Mouse (Mus musculus): Measurements from ENCODE around the gene Ank2. TPM values are rescaled to one million over a fixed set of nuclear protein-coding genes. Genes with fewer than 3 reads are reported as not detected.
A peak's percentile ranks its signal among the peaks of the same experiment; 100 is the strongest.

Gene Ank2
- polyA plus RNA-seq, 1 experiment: 52.1 TPM

DNA sequence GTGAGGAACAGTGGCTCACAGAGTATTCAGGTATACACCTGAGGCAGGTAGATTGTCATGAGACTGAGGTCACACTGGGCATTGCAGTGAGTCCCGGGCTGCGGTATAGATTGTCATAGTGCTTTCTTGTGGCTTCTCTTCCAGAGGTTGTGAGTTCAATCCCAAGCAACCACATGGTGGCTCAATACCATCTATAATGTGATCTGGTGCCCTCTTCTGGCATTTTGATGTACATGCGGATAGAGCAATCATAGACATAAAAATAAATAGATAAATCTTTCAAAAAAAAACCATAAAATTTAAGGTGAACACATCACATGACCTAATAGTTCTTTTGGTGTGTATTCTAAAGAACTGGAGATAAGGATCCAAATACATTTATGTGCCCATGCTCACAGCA, 70.6 kb downstream of the Ank2 start:
- Histone ChIP-seq H3K36me3 (ENCODE audit: control insufficient read depth, insufficient read depth, low read length) (no peaks in the 10 kb centered on the region), H3K27me3 (ENCODE audit: control insufficient read depth, insufficient read depth, low read length) (no peaks in the 10 kb centered on the region), H3K4me1 (ENCODE audit: control insufficient read depth, insufficient read depth, low read length) (no peaks in the 10 kb centered on the region), H3K4me3 (ENCODE audit: control insufficient read depth, low read depth, low read length) (no peak overlapping the region), H3K27ac (ENCODE audit: control insufficient read depth, insufficient read depth, low read depth, low read length) (no peak overlapping the region)
- TF ChIP-seq POLR2A (IDR thresholded peaks at IDR 0.05; ENCODE audit: control insufficient read depth, low read depth, low read length) (no peak), CTCF (IDR thresholded peaks at IDR 0.05; ENCODE audit: control insufficient read depth, insufficient read depth, insufficient replicate concordance, low read depth, low read length) (no peak)

DNA sequence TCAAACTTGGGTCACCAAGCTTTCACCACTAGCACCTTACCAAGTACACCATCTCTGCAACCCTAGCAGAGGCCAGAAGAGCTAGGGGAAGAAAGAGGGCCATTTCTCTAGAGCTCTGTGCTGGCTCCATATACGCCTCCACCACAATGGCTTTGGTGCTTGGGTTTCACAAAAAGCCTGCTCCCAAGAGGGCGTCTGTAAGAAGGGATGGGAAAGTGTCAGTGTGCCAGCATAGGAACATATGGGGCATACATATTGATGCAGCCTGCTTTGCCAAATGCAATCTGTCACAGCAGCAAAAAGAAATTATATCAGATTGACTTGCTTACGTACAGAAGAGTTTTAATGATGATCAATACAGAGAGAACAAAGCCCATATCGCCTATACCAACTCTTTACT, 82.2 kb downstream of the Ank2 start:
- no peaks in the 10 kb centered on the region for H3K4me1 ChIP-seq (ENCODE audit: control insufficient read depth, insufficient read depth, low read length)
- no peaks in the 10 kb centered on the region for H3K27me3 ChIP-seq (ENCODE audit: control insufficient read depth, insufficient read depth, low read length)
- no peaks in the 10 kb centered on the region for H3K36me3 ChIP-seq (ENCODE audit: control insufficient read depth, insufficient read depth, low read length)
- H3K4me3 ChIP-seq (ENCODE audit: control insufficient read depth, low read depth, low read length): no peak overlapping the region
- no peak overlapping the region for H3K27ac ChIP-seq (ENCODE audit: control insufficient read depth, insufficient read depth, low read depth, low read length)
- no peak for TF ChIP-seq POLR2A (IDR thresholded peaks at IDR 0.05; ENCODE audit: control insufficient read depth, low read depth, low read length)
- no peak for TF ChIP-seq CTCF (IDR thresholded peaks at IDR 0.05; ENCODE audit: control insufficient read depth, insufficient read depth, insufficient replicate concordance, low read depth, low read length)

DNA sequence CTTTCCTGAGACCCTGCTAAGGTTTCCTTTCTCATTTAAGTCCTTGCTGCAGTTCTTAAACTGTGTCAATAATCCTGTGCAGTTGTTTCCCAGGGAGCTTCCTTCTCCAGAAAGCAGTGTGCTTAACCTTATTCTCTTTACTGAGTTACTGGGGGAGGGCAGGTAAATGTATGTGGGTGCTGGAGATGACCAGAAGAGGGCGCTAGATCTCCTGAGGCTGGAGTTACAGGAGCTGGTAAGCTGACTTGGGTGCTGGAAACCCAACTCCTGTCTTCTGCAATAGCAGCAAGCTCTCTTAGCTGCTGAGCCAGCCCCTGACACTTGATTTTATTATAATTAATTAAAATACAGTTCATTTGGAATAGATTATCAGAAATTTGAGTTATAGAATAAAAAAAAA, 84.7 kb downstream of the Ank2 start:
- Histone ChIP-seq H3K36me3 (ENCODE audit: control insufficient read depth, insufficient read depth, low read length) (no peaks in the 10 kb centered on the region), H3K4me1 (ENCODE audit: control insufficient read depth, insufficient read depth, low read length) (no peaks in the 10 kb centered on the region), H3K27ac (ENCODE audit: control insufficient read depth, insufficient read depth, low read depth, low read length) (no peak overlapping the region), H3K4me3 (ENCODE audit: control insufficient read depth, low read depth, low read length) (no peak overlapping the region), H3K27me3 (ENCODE audit: control insufficient read depth, insufficient read depth, low read length) (no peaks in the 10 kb centered on the region)
- TF ChIP-seq POLR2A (IDR thresholded peaks at IDR 0.05; ENCODE audit: control insufficient read depth, low read depth, low read length) (no peak), CTCF (IDR thresholded peaks at IDR 0.05; ENCODE audit: control insufficient read depth, insufficient read depth, insufficient replicate concordance, low read depth, low read length) (peak; percentile 46; the same call in 1 of the 2 replicates)

DNA sequence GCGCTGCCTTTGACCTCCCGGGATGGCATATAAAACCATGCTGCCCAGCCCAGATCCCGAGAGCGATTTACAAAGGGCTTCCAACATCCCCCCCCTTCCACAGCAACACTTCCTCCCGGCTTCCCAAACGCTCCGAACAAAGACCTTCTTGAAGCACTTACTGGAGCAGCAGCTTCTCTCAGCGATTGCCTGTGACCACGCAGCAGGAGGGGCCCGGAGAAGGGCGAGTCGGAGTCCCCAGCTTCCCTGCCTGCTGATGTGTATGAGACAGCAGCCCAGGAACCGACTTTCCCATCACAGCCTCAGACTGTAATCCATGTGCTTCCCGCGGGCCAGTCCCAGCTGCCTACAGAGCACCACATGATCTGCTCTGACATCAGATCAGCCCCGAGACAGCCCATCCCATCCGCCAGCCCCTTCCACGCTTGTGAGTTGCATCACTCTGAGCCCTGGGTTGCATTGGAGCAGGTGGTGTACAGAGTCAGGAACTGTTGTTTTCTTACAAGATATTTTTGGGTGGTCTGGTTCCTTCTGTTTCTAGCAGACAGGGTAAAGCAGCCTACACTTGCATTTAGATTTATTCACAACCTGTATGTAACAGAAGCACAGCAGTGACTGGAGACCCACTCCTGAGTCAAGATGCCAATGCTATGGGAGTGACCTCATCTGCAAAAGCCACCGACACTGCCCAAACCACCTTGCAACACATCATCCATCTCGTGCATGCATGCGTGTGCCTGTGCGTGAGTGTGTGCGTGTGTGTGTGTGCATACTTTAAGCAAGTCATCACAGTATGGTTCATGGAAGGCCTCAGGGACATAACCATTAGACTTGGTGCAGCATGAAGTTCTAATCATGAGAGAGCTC, 90.2 kb downstream of the Ank2 start:
- TF ChIP-seq POLR2A (IDR thresholded peaks at IDR 0.05; ENCODE audit: control insufficient read depth, low read depth, low read length) (no peak), CTCF (IDR thresholded peaks at IDR 0.05; ENCODE audit: control insufficient read depth, insufficient read depth, insufficient replicate concordance, low read depth, low read length) (no peak)
- no peaks in the 10 kb centered on the region; the same call in none of the 2 replicates for H3K4me1 ChIP-seq (ENCODE audit: control insufficient read depth, insufficient read depth, low read length)
- H3K27me3 ChIP-seq (ENCODE audit: control insufficient read depth, insufficient read depth, low read length): no peaks in the 10 kb centered on the region
- no peaks in the 10 kb centered on the region for H3K36me3 ChIP-seq (ENCODE audit: control insufficient read depth, insufficient read depth, low read length)
- H3K4me3 ChIP-seq (ENCODE audit: control insufficient read depth, low read depth, low read length): peak overlapping the region; percentile 37
- H3K27ac ChIP-seq (ENCODE audit: control insufficient read depth, insufficient read depth, low read depth, low read length): no peak overlapping the region

DNA sequence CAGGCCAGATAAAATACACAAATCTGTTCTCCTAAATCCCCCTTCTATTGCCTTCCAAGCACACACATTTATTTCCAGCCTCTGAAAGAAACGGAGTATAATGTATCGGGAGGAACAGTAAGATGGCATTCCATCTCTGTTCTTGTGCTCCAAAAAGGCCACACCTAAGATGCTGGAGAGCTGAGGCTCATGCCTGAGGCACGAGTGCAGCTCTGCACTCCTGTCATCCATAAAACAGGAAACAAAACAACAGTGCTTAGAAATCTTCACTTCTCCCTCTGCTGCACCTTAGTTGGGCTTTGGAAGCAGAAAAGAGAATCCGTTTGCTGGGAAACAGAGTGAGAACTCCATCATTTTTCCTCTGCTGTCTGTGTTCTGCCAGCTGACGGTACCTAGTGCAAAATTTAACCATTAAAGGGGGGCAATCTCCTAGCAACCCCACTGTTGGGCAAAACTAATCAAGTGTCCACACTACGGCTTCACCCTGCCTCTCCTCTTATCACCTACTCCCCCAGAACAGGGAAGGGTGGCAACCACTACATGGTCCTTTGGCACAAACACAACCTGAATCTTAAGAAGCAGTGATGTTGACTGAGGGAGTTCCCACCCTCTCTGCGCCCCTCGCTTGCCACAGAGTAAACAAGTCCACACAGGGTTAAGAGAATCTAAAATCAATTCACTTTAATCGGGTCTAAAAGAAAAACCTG, 91.1 kb downstream of the Ank2 start:
- TF ChIP-seq POLR2A (IDR thresholded peaks at IDR 0.05; ENCODE audit: control insufficient read depth, low read depth, low read length) (no peak), CTCF (IDR thresholded peaks at IDR 0.05; ENCODE audit: control insufficient read depth, insufficient read depth, insufficient replicate concordance, low read depth, low read length) (no peak)
- no peak overlapping the region for H3K27ac ChIP-seq (ENCODE audit: control insufficient read depth, insufficient read depth, low read depth, low read length)
- H3K4me1 ChIP-seq (ENCODE audit: control insufficient read depth, insufficient read depth, low read length): no peaks in the 10 kb centered on the region; the same call in none of the 2 replicates
- H3K27me3 ChIP-seq (ENCODE audit: control insufficient read depth, insufficient read depth, low read length): no peaks in the 10 kb centered on the region
- no peaks in the 10 kb centered on the region for H3K36me3 ChIP-seq (ENCODE audit: control insufficient read depth, insufficient read depth, low read length)
- H3K4me3 ChIP-seq (ENCODE audit: control insufficient read depth, low read depth, low read length): no peak overlapping the region

DNA sequence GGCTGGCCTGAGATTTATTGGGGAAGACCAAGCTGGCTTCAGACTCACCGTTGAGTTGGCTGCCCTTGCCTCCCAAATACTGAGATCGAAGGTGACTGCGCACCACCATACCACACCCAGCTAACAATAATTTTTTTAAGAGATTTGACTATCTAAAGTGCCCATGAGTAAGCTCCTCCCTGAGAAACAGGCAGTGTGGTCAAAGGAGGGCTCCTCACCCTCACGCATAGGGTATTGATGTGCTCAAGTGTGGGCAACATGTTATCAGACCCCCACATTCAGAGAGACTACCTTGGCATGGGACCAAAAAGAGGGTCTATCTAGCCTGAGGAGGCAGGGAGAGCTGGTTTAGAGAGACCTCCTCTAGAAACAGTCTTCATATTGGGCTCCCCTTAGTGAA, 92.3 kb downstream of the Ank2 start:
- no peaks in the 10 kb centered on the region for H3K27me3 ChIP-seq (ENCODE audit: control insufficient read depth, insufficient read depth, low read length)

DNA sequence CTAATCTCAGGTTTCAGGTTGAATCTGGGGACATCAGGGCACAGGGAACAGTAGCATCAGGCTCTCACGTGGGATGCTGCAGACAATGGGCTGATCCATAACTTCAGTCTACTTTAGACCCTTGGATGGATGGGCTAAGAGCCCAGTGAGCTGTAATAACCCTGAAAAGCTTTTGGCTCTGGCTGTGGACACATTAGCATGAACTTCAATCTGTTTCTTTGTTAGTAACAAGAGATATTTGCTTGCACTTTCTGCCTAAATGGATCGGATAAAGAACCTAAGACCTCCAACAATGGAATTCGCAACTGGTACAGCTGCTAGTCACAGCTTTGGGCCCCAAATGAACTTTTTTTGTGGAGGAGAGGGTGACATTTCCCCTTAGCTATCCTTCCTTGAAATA, 94.8 kb downstream of the Ank2 start:
- H3K4me1 ChIP-seq (ENCODE audit: control insufficient read depth, insufficient read depth, low read length): no peaks in the 10 kb centered on the region; the same call in none of the 2 replicates
- no peaks in the 10 kb centered on the region for H3K27me3 ChIP-seq (ENCODE audit: control insufficient read depth, insufficient read depth, low read length)
- no peaks in the 10 kb centered on the region for H3K36me3 ChIP-seq (ENCODE audit: control insufficient read depth, insufficient read depth, low read length)
- H3K27ac ChIP-seq (ENCODE audit: control insufficient read depth, insufficient read depth, low read depth, low read length): no peak overlapping the region
- TF ChIP-seq CTCF (IDR thresholded peaks at IDR 0.05; ENCODE audit: control insufficient read depth, insufficient read depth, insufficient replicate concordance, low read depth, low read length) (no peak), POLR2A (IDR thresholded peaks at IDR 0.05; ENCODE audit: control insufficient read depth, low read depth, low read length) (no peak)
- no peak overlapping the region for H3K4me3 ChIP-seq (ENCODE audit: control insufficient read depth, low read depth, low read length)

More for the DNA sequence above, 92.3 kb downstream of the Ank2 start:
- Histone ChIP-seq H3K4me1 (ENCODE audit: control insufficient read depth, insufficient read depth, low read length) (no peaks in the 10 kb centered on the region; the same call in none of the 2 replicates), H3K4me3 (ENCODE audit: control insufficient read depth, low read depth, low read length) (no peak overlapping the region), H3K27ac (ENCODE audit: control insufficient read depth, insufficient read depth, low read depth, low read length) (no peak overlapping the region), H3K36me3 (ENCODE audit: control insufficient read depth, insufficient read depth, low read length) (no peaks in the 10 kb centered on the region)
- TF ChIP-seq CTCF (IDR thresholded peaks at IDR 0.05; ENCODE audit: control insufficient read depth, insufficient read depth, insufficient replicate concordance, low read depth, low read length) (no peak), POLR2A (IDR thresholded peaks at IDR 0.05; ENCODE audit: control insufficient read depth, low read depth, low read length) (no peak)
